Mouse (Mus musculus) urinary bladder, postnatal 36 days (tissue): ENCODE results near the gene Cldn6.

Experiments
- DNase-seq, 2 experiments: peaks; one replicate each; pipeline ENCODE4 v3.0.0; 2022; ENCODE audit warnings: low spot score in 2 of 2, mixed read lengths in 1 of 2

Gene Cldn6

GRCm38 (mm10) chr17:23679127-23679835 lies at the start of gene Cldn6:
Cldn6 (plus strand) TSS chr17:23679249.
- DNase-seq, result no peak

- DNase-seq, result peak; percentile 74 to 81
Observed at GRCm38 (mm10) chr17:23630195-23631020, 48.6 kb upstream of the Cldn6 start.

- DNase-seq, result no peak
Observed at GRCm38 (mm10) chr17:23631241-23631640, 47.8 kb upstream of the Cldn6 start.

- no peak for DNase-seq
Observed at GRCm38 (mm10) chr17:23644613-23645495, 34.2 kb upstream of the Cldn6 start, which contains the start of gene Mmp25. Mmp25 (minus strand) TSS chr17:23645277.

- no peak for DNase-seq
Observed at GRCm38 (mm10) chr17:23645894-23646293, 33.2 kb upstream of the Cldn6 start.

GRCm38 (mm10) chr17:23651363-23651762 lies 27.7 kb upstream of the Cldn6 start:
- DNase-seq, result no peak

- no peak for DNase-seq
Observed at GRCm38 (mm10) chr17:23653324-23653723, 25.7 kb upstream of the Cldn6 start.

- DNase-seq, result no peak
Observed at GRCm38 (mm10) chr17:23654001-23654400, 25.0 kb upstream of the Cldn6 start.

GRCm38 (mm10) chr17:23654410-23654809 lies 24.6 kb upstream of the Cldn6 start:
- DNase-seq, result no peak

GRCm38 (mm10) chr17:23658450-23658849 lies 20.6 kb upstream of the Cldn6 start:
- DNase-seq, result no peak

- peak; percentile 72 to 78 for DNase-seq
Observed at GRCm38 (mm10) chr17:23660117-23660875, 18.8 kb upstream of the Cldn6 start, which contains the start of gene Bicdl2. Bicdl2 (plus strand) TSS chr17:23660506.

GRCm38 (mm10) chr17:23660876-23661200 lies 18.2 kb upstream of the Cldn6 start:
- peak in 1 of 2 experiments; percentile 23 for DNase-seq

GRCm38 (mm10) chr17:23661526-23661925 lies 17.5 kb upstream of the Cldn6 start:
- DNase-seq, result no peak

GRCm38 (mm10) chr17:23664556-23665021 lies 14.5 kb upstream of the Cldn6 start:
- no peak for DNase-seq

GRCm38 (mm10) chr17:23665511-23665910 lies 13.5 kb upstream of the Cldn6 start:
- no peak for DNase-seq

- no peak for DNase-seq
Observed at GRCm38 (mm10) chr17:23670516-23671074, 8.5 kb upstream of the Cldn6 start.

GRCm38 (mm10) chr17:23671519-23671918 lies 7.5 kb upstream of the Cldn6 start:
- no peak for DNase-seq

GRCm38 (mm10) chr17:23672761-23673160 lies 6.3 kb upstream of the Cldn6 start:
- no peak for DNase-seq

- DNase-seq, result peak; percentile 86 to 90
Observed at GRCm38 (mm10) chr17:23673424-23674073, 5.5 kb upstream of the Cldn6 start, which contains the start of the genes Hcfc1r1 and Thoc6. Hcfc1r1 (plus strand) TSS chr17:23673596. Thoc6 (minus strand) TSS chr17:23673882.
